Mouse (Mus musculus) urinary bladder, postnatal 14 days (tissue): Measurements from ENCODE around the gene Ino80d.

ENCODE experiments used
- DNase-seq: peaks from one replicate; pipeline ENCODE4 v3.0.0; 2021; ENCODE audit warnings: low spot score

The Ino80d gene

DNA sequence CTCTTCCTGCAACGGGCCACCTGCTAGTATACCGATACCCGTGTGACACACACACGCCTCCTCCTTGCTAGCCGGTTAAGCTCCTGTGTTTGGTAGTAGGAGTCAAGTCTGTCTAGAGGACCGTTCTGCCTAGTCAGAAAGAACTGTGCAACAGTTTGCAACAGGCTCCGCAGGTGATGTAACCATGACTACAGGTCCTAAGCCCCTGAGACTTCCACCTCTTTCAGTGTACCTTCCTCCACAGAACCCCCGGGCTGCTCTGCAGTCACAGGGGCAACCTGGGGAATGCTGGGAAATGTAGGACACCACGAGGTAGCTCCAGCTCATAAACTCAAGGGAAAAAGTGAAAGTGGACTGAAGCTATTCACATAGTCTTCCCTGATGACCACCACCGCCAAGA, 123.4 kb downstream of the Ino80d start:
- no peak for DNase-seq

DNA sequence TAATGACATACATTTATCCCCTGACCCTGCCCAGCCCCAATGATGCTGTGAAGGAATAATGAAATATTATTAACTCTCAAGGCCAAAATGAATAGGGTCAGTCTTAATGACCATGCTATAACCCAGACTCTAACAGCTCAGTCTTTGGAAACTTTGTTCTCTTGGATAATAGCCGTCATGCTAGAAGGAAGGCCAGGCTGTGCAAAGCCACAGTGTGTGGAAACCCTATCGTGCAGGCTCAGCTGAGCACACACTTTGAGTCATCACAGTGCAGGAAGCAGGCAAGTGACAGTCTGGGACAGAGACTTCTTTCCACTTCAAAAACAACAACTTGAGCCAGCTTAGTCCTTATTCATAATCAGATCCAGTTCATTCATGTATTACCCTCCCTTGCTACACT, 126.9 kb downstream of the Ino80d start:
- no peak for DNase-seq

DNA sequence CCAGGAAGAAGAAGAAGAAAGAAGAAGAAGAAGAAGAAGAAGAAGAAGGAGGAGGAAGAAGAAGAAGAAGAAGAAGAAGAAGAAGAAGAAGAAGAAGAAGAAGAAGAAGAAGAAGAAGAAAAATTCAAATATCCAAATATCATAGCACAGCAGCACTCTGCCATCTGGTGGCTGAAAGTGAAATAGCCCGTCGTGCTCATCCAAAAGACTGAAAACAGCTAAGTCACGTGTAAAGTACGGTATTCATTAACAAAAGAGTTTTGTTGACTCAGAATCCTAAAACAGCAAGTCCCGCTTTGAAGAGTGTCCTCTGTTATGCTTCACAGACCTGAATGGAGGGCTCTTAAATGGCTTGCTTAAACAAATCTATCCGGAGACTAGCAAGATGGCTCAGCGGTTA, 128.2 kb downstream of the Ino80d start:
- DNase-seq = peak; percentile 59

DNA sequence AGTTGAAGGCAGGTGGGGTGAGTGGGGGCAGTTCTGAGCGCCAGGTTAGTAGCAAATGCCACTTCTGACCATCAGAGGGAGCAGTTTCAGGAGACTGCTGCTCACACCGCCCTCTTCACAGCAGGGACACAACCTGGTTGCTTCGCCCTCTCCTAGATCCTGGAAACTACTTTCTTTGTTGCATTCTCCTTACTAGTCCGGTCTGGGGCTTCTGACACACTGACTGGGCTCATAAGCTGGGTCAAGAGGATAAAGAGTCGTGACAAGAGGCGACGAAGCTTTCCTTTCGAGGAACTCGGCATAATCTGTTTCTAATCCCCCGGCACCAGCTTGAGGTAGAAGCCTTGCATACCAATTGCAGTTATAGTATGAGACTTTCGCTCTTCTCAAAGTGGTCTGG, 129.9 kb downstream of the Ino80d start:
- peak; percentile 62 for DNase-seq

GRCm38 (mm10) chr1:62976742-62977141, 137.7 kb downstream of the Ino80d start:
- DNase-seq = no peak

DNA sequence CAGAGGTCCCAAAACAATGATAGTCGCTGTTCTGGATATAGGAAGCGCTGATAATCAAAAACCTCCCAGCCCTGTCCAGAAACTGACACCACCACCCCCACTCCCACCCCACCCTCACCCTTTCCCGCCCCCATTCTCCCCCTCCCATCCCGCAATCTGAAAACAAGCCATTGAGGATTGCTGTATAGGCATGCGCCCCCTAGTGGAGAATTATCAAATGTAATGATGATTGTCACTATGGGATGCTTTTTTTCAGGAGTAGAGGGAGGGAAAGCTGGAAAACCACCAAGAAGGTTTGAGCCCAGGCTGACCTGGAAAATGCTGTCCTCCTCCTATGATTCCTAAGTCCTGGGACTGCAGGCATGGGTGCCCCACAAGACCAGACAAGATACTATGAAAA, 147.6 kb downstream of the Ino80d start:
- no peak for DNase-seq

DNA sequence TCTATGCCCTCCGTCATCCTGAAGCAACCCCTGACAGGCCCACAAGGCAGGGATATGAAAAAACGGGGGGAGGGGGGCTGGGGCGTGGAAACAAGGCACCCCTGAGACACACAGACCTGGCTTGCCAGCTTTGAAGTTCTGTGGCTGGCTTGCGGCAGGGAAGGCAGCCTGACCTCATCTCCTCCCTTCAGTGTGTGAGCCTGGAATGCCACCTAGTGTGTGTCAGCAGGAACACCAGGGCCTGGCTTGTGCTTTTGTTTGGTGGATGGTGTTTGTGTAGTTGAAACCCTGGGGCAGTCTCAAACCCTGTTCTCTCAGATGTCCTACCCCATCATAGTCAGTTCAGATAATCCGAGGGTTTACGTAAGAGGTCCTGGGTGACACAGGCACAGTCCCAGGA, 150.2 kb downstream of the Ino80d start:
- DNase-seq = peak; percentile 68

DNA sequence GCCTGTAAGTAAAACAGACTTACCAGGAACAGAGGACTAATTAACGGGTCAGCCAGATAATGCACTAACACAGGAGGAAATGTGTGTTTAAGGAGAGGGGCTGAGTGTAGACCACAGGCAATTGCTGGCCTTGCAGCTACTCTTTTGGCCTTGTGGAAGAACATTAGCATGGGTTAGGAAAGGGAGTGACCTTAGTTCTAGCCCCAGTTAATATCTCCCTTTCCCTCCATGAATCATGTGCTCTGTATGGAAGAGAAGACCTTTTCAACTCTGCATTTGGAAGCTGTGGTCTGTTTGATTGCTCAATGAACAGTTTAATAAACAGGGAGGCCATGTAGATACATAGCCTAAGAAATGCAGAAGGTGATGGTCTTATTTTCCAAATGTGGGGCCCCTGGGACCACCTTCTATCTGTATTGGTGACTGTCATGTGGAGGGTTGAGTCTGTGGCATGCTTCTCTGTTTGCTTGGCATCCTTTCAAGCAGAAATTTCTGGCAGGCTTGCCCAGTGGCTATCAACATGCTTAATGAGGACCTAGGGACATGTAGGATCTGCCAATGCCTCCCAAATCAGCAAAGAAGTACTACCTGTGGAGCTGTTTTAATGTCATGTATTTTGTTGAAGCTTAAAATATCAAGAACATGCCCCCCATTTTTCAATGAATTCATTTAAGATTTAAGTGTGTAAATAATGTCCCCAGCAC, 157.4 kb downstream of the Ino80d start:
- DNase-seq = no peak

GRCm38 (mm10) chr1:62956526-62956925, 157.9 kb downstream of the Ino80d start:
- DNase-seq = no peak

- DNase-seq = no peak
Observed at GRCm38 (mm10) chr1:62955340-62955739, 159.1 kb downstream of the Ino80d start.

- no peak for DNase-seq
Observed at GRCm38 (mm10) chr1:62953036-62953435, 161.4 kb downstream of the Ino80d start.

DNA sequence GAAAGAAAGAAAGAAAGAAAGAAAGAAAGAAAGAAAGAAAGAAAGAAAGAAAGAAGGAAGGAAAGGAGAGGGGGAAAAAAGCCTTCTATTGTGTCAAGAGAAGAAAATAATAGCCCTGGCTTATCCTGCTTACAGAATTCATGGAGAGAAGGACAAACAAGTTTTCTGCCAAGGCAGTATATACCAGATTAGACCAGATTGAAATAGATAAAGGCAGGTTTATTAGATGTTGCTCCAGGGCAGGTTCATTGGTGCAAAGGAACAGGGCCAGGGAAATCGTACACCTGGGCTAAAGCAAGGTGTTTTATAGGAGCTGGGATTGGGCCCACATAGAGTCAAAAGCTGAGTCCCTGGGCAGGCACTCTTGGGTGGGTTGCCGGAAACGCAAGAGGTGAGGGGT, 162.1 kb downstream of the Ino80d start:
- DNase-seq = no peak

DNA sequence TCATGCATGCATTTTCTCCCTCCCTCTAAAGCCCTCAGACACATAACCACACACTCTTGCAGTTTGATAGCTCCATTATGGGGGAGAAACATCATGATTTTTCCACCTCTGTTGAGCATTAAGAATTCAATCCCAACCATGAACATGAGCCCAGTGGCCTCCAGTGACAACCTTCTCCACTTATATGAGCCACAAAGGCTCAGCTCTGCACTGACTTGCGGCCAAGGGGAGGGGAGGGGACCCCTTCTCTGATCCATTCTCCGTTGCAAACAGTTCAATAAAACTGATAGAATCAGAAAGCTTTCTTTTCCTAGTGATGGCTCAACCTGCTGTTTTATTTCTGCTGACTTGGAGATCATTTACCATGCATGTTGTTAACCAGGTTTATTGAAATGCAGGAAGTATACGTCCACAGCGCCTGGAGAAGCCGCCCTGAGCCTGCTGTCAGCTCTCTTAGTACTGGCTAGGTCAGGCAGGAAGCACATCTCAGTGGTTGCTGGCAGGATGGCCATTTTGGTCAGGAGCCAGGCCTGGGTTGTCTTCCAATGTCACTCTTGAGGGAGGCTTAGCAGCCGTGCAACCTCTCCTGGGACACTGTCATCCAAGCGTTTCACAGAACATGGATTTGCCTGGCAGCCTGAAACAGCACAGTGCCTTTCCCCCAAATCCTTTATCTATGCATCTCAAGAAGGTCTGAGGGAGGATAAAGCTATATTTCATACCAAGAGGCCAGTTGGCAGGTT, 163.2 kb downstream of the Ino80d start:
- peak; percentile 43 for DNase-seq

DNA sequence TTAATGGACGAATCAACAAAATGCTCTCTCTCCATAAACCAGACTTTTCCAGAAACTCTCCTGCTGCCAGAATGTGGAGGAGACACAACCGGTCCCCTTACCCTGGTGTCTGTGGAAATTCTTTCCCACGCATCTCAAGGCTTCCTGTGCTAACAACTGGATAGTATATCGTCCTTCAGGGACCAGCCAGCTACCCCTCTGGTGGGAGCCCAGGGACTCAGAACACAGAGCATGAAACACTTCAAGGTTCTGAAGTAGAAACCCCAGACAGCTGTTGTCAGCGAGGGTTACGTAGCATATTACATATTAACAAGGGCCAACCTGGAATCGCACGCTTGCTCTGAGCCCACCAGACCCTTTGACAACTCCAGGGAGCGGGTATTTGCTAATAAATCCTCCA, 163.9 kb downstream of the Ino80d start:
- no peak for DNase-seq

DNA sequence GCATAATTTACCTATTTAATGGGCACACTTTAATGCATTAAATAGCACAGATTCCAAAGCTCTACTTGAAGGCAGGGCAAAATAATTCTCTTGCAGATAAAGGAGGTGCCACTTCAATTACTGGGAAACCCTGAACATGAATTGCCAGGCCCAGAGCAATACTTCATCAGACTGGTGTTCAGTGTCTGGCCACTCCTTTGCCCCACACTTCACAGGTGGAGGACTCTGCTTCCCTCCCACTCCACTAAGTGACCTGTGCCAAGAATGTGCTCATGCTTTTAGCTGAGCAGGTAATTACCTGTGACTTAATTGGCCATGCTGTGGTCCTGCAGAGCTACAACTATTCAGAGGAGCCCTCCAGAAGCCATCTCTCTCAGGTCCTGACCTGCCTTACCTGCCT, 166.7 kb downstream of the Ino80d start:
- DNase-seq = no peak

GRCm38 (mm10) chr1:62946987-62947386, 167.5 kb downstream of the Ino80d start:
- no peak for DNase-seq

DNA sequence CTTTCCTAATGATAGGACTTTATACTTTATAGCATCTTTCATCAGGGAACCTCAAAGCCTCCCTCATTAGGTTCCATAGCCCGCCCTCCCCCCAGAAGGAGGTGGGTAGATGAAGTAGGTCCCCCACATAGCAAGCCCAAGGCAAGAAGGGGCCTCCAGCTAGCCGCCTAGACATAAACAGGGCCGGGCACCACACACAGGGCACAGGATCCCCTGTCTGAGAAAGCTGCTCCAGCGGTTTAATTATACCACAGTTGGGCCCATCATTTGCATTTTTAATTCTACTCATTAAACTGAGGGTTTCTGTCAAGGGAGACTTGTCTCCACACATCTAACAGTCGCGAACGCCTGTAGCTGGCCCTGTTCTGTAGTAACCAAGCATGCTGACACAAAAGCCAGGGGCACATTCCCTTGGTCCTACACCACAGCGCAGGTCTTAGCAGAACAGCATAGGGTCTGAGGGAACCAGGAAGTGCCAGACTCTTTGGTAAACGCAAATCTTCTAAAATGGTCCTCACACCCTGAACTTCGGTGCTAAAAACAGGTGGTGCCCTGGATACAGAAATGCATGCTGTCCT, 179.6 kb downstream of the Ino80d start:
- DNase-seq = no peak

DNA sequence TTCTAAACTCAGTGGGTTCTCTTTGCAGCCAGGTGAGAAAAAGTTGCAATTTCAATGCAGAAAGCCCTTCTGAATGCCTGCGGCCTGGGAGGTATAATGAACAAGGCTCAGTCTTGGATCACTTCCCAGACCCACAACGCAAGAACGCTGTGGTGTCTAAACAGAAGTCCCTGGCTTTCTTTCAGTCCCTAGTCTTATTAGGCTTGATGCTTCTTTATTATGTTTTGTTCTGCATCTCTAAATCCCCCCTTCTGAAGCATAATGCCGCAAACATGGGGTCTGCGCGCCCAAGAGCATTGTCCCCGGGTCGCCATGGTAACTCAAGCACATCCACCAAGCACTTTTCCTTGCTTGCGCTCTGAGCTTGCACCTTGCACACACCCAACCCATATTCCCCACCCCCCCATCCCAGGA, 180.4 kb downstream of the Ino80d start:
- DNase-seq = peak; percentile 29

- no peak for DNase-seq
Observed at GRCm38 (mm10) chr1:62933288-62934099, 181.0 kb downstream of the Ino80d start.

DNA sequence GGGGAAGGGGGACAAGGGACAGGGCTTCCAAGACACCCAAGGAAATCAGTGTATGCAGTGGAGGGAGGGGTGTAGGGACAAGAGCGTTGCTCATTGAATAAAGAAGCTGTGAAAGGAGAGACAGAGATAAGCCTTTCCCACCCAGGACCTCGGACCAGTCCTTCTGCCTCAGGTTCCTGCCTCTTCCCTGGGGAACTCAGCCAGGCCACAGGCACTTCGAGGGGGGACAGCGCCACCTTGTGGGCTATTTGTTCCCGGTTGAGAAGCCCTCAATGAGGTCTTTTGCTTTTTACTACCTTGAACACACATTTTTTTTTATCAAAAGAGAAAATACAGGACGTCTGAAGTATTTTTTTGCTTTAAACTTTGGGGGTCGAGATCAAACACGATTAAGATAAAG, 185.0 kb downstream of the Ino80d start:
- peak; percentile 87 for DNase-seq

- no peak for DNase-seq
Observed at GRCm38 (mm10) chr1:62919219-62919618, 195.2 kb downstream of the Ino80d start.

DNA sequence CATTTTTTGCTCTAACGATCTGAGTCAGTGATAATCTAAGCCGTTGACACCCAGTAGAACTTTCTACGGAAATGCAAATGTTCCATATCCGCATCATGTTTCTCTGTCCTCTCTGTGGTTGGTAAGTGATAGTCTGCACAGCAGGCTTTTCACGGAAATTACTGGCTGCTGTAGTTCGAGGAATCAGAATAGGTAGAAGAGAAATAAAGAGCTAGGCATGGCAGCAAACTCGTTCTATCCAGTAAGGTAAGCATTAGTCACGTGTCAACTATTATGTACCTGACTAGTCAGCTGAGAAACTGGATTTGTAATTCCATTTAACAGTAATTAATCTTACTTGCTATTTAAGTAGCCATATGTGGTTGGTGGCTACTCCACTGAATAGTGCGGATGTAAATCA, 197.9 kb downstream of the Ino80d start:
- DNase-seq = no peak

DNA sequence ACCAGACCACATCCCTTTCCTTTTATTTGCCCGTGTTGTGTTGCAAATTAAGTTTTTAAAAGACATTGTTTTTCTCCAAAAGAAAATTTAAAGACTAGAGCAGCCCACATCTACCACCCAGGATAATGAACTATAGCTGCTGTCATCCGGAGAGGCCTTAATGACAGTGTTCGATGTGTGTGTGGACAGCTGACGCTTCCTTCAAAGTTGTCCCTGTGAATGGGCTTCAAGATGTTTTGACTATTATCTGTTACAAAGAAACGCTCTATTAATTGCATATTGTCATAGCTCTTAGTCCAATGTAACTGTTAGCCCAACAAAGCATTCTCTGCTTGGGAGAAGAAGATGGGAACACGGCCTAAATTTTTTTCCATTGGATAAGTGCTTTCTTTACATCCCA, 200.0 kb downstream of the Ino80d start:
- no peak for DNase-seq
